Mouse (Mus musculus) myocyte (in vitro differentiated cells): ENCODE results near the gene Ablim1.

ENCODE experiments used
- CEBPB ChIP-seq: IDR thresholded peaks from 2 replicates; pipeline ENCODE4 v1.6.1; 2011; ENCODE audit warnings: mild to moderate bottlenecking, moderate library complexity; ENCODE audit not compliant: poor library complexity, insufficient read depth, severe bottlenecking
- E2F4 ChIP-seq: IDR thresholded peaks from one replicate; pipeline ENCODE4 v1.6.1; 2011; ENCODE audit warnings: mild to moderate bottlenecking, control low read depth, moderate library complexity; ENCODE audit not compliant: insufficient read depth
- MYOD1 ChIP-seq, 3 experiments: IDR thresholded peaks; one replicate each; pipeline ENCODE4 v1.6.1; 2011; ENCODE audit warnings: control low read depth in 2 of 3, low read depth in 2 of 3, mild to moderate bottlenecking in 2 of 3, moderate library complexity in 1 of 3; ENCODE audit not compliant: insufficient read length in 2 of 3, control insufficient read depth in 1 of 3
- MYOG ChIP-seq, 3 experiments: IDR thresholded peaks; one replicate each; pipeline ENCODE4 v1.6.1; 2011; ENCODE audit warnings: control low read depth in 2 of 3, low read depth in 2 of 3, mild to moderate bottlenecking in 2 of 3; ENCODE audit not compliant: insufficient read length in 2 of 3, control insufficient read depth in 1 of 3, insufficient read depth in 1 of 3
- POLR2A ChIP-seq: IDR thresholded peaks from one replicate; pipeline ENCODE4 v1.6.1; 2011; ENCODE audit warnings: low read depth, mild to moderate bottlenecking, control low read depth, moderate library complexity; ENCODE audit not compliant: insufficient read length
- POLR2AphosphoS2 ChIP-seq: IDR thresholded peaks from one replicate; pipeline ENCODE4 v1.6.1; 2011; ENCODE audit warnings: low read depth, control low read depth; ENCODE audit not compliant: insufficient read length
- REST ChIP-seq: IDR thresholded peaks from one replicate; pipeline ENCODE4 v1.6.1; 2011; ENCODE audit warnings: mild to moderate bottlenecking, control low read depth, moderate library complexity; ENCODE audit not compliant: insufficient read depth, insufficient read length
- SRF ChIP-seq: IDR thresholded peaks from one replicate; pipeline ENCODE4 v1.6.1; 2011; ENCODE audit warnings: low read depth; ENCODE audit not compliant: control insufficient read depth, insufficient read length
- TCF12 ChIP-seq: IDR thresholded peaks from one replicate; pipeline ENCODE4 v1.6.1; 2011; ENCODE audit warnings: mild to moderate bottlenecking, control low read depth; ENCODE audit not compliant: poor library complexity, insufficient read depth, severe bottlenecking
- USF1 ChIP-seq: IDR thresholded peaks from one replicate; pipeline ENCODE4 v1.6.1; 2011; ENCODE audit warnings: low read depth, mild to moderate bottlenecking, control low read depth, moderate library complexity

- TF ChIP-seq USF1 (peak; percentile 17), POLR2A (no peak), TCF12 (no peak), E2F4 (no peak), SRF (no peak), MYOD1 (IDR thresholded peaks at IDR 0.05; ENCODE audit: control insufficient read depth in 1 of 3, insufficient read length in 2 of 3, low read depth in 2 of 3) (no peak), POLR2AphosphoS2 (no peak), MYOG (IDR thresholded peaks at IDR 0.05; ENCODE audit: control insufficient read depth in 1 of 3, insufficient read depth in 1 of 3, insufficient read length in 2 of 3, low read depth in 2 of 3) (no peak), CEBPB (no peak), REST (no peak)
Measured at GRCm38 (mm10) chr19:57130591-57130990, 184.1 kb downstream of the Ablim1 start.
